Mouse (Mus musculus) liver, embryonic 14.5 days (tissue): ENCODE measurements at regions not wholly inside any gene's neighbourhood (a gene's known extent, or its start where the extent isn't known, plus 50 kb on each side); places are given as distances from the start of the nearest gene placed in this dataset. TPM values are rescaled to one million over a fixed set of nuclear protein-coding genes. Genes with fewer than 3 reads are reported as not detected.

Experiments
- ATAC-seq: fragments of 200-750 bp; cut with Nextera tagmentation; 2 replicates; pipeline ENCODE4 v1.8.0; 2017; ENCODE audit warnings: moderate number of reproducible peaks, mild to moderate bottlenecking, moderate library complexity; ENCODE audit not compliant: insufficient read depth
- DNase-seq, 3 experiments: peaks; one replicate each; pipeline ENCODE4 v3.0.0-alpha.2; 2012 to 2013; ENCODE audit warnings: low read depth in 3 of 3, low spot score in 3 of 3
- H3K27ac ChIP-seq: fragments of 300-500 bp; sonication (generic); 2 replicates; pipeline ENCODE4 v1.5.1; 2014; ENCODE audit warnings: moderate library complexity, mild to moderate bottlenecking, control low read depth, inconsistent platforms
- H3K27me3 ChIP-seq: fragments of 300-500 bp; sonication (generic); 2 replicates; pipeline ENCODE4 v1.6.1; 2014; ENCODE audit warnings: mild to moderate bottlenecking, low read length, moderate library complexity; ENCODE audit not compliant: control insufficient read depth, insufficient read depth
- H3K36me3 ChIP-seq: fragments of 300-500 bp; sonication (generic); replicated peaks from 2 replicates; pipeline ENCODE4 v1.6.1; 2014; ENCODE audit warnings: low read depth; ENCODE audit not compliant: control insufficient read depth, insufficient read depth
- H3K4me1 ChIP-seq, 2 experiments: fragments of 200-500 bp in 1 of 2; fragments of 300-500 bp in 1 of 2; sonication (generic) in 1 of 2; replicated peaks; 2 replicates each; pipeline ENCODE4 v1.6.1; 2012 to 2014; ENCODE audit warnings: antibody characterized with exemption in 1 of 2, inconsistent platforms in 1 of 2, low read length in 1 of 2; ENCODE audit not compliant: control insufficient read depth in 2 of 2, insufficient read depth in 2 of 2
- H3K4me2 ChIP-seq: fragments of 300-500 bp; sonication (generic); 2 replicates; pipeline ENCODE4 v1.6.1; 2014; ENCODE audit warnings: low read depth, mild to moderate bottlenecking, control low read depth, moderate library complexity
- H3K4me3 ChIP-seq, 2 experiments: fragments of 200-500 bp in 1 of 2; fragments of 300-500 bp in 1 of 2; sonication (generic) in 1 of 2; 2 replicates each; pipeline ENCODE4 v1.5.1; 2012 to 2014; ENCODE audit warnings: low read depth in 2 of 2, low read length in 2 of 2, mild to moderate bottlenecking in 2 of 2, control low read depth in 1 of 2, inconsistent platforms in 1 of 2, moderate library complexity in 1 of 2; ENCODE audit not compliant: insufficient read depth in 1 of 2
- H3K9ac ChIP-seq: fragments of 300-500 bp; sonication (generic); replicated peaks from 2 replicates; pipeline ENCODE4 v1.6.1; 2014; ENCODE audit warnings: mild to moderate bottlenecking, control low read depth, moderate library complexity
- H3K9me3 ChIP-seq: fragments of 300-500 bp; sonication (generic); 2 replicates; pipeline ENCODE4 v1.6.1; 2016; ENCODE audit warnings: low read length, mixed read lengths; ENCODE audit not compliant: control insufficient read depth
- CTCF ChIP-seq: IDR thresholded peaks from 2 replicates; pipeline ENCODE4 v1.5.1; 2016; ENCODE audit warnings: antibody characterized with exemption, low read depth, control low read depth
- EP300 ChIP-seq: IDR thresholded peaks from 2 replicates; pipeline ENCODE4 v1.6.1; 2016; ENCODE audit warnings: antibody characterized with exemption, low read depth
- WGBS: fragments of 180-500 bp; shearing (Covaris S2); extraction: QIAGEN DNeasy Blood & Tissue Kit; methylation state at CpG from one replicate; pipeline ENCODE4 v1.1.7; 2014; ENCODE audit not compliant: insufficient replicate concordance; 5-methylcytosine and 5-hydroxymethylcytosine counted together
- microRNA-seq: library from miRNA; unstranded; fragments of <30 nt; microRNA quantifications from one replicate; pipeline ENCODE4, GENCODE M21; 2016

DNA sequence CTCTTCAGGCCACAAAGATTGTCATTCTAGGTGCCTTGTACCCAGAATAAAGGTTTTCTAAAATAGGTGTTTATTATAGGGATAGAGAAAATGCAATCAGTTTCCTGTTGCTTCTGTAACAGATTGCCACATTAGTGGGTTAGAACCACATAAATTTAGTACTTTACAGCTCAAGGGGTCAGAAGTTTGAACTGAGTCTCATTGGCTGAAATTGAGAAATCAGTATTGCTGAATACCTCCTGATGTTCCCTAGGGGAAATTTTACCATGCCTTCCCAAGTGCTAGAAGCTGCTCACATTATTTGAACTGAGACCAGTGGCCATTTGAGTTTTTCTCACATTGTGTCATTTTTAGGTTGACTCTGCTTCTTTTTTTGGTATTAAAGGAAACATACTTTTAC is 160.2 kb downstream of the Calcrl start:
- no peaks in the 10 kb centered on the region for H3K27me3 ChIP-seq
- H3K36me3 ChIP-seq: no peaks in the 10 kb centered on the region
- ATAC-seq (no peak), DNase-seq (no peak)
- no peak overlapping the region for H3K9ac ChIP-seq
- TF ChIP-seq EP300 (no peak), CTCF (no peak)
- no peak overlapping the region for H3K4me3 ChIP-seq
- no peak overlapping the region for H3K4me2 ChIP-seq
- peaks cover 0 to 2% of the 10 kb centered on the region in 2 experiments; a peak in 1 of 4 replicates for H3K4me1 ChIP-seq
- no peak overlapping the region for H3K27ac ChIP-seq
- H3K9me3 ChIP-seq: no peaks in the 10 kb centered on the region

DNA sequence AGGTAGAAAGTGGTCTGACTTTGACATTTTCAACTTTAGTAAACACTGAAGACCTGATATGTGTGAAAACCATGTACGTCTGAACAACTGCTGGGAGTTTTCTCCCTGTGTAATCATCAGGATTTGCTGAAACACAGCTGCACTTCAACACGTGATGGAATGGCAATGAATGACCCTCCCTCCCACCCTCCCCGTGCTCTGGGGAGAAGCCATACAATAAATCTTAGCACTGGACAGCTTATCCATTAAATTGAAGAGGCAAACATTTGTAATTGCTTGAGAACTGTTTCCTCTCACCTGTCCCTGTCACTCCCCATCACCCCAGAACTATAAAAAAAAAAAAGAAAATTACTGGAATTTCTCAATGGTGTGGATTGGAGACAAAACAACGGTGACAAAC is 159.1 kb downstream of the Calcrl start:
- Histone ChIP-seq H3K4me2 (no peak overlapping the region), H3K4me3 (no peak overlapping the region), H3K36me3 (no peaks in the 10 kb centered on the region), H3K27ac (no peak overlapping the region), H3K27me3 (no peaks in the 10 kb centered on the region), H3K4me1 (peaks cover 0 to 2% of the 10 kb centered on the region in 2 experiments; a peak in 1 of 4 replicates), H3K9ac (no peak overlapping the region), H3K9me3 (no peaks in the 10 kb centered on the region)
- 43% methylated on average over 4 of the region's 4 CpGs for WGBS
- no peak for TF ChIP-seq CTCF
- no peak for TF ChIP-seq EP300
- DNase-seq (no peak), ATAC-seq (no peak)

DNA sequence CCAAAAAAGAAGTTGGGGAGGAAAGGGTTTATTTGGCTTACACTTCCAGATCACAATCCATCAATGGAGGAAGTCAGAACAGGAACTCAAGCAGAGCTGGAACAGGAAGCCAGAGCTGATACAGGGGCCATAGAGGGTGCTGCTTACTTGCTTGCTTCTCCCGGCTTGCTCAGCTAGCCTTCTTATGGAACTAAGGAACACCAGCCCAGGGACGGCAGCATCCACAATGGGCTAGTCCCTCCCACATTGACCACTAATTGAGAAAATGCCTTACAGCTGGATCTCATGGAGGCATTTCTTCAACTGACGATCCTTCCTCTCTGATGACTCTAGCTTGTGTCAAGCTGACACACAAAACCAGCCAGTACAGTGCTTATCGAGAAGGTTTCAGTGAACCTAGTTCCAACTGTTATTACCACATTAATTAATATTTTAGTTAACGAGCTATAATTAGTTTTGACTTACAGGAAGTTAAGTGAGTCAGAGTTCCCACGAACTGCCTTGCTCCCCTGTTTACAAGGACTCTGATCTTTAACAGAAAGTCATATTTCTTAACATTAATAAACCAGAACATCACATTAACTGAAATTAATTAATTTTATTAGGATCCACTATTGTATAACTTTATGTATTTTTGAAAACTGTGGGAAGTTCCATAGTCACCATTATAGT is 158.2 kb downstream of the Calcrl start:
- DNase-seq (no peak), ATAC-seq (no peak)
- no peak overlapping the region for H3K27ac ChIP-seq
- no peak overlapping the region for H3K4me3 ChIP-seq
- no peak overlapping the region for H3K4me2 ChIP-seq
- peaks cover 0 to 2% of the 10 kb centered on the region in 2 experiments; a peak in 1 of 4 replicates for H3K4me1 ChIP-seq
- H3K27me3 ChIP-seq: no peaks in the 10 kb centered on the region
- TF ChIP-seq EP300 (no peak), CTCF (no peak)
- H3K9me3 ChIP-seq: no peaks in the 10 kb centered on the region
- no peak overlapping the region for H3K9ac ChIP-seq
- WGBS: 31% methylated on average over 6 of the region's 6 CpGs
- H3K36me3 ChIP-seq: no peaks in the 10 kb centered on the region

DNA sequence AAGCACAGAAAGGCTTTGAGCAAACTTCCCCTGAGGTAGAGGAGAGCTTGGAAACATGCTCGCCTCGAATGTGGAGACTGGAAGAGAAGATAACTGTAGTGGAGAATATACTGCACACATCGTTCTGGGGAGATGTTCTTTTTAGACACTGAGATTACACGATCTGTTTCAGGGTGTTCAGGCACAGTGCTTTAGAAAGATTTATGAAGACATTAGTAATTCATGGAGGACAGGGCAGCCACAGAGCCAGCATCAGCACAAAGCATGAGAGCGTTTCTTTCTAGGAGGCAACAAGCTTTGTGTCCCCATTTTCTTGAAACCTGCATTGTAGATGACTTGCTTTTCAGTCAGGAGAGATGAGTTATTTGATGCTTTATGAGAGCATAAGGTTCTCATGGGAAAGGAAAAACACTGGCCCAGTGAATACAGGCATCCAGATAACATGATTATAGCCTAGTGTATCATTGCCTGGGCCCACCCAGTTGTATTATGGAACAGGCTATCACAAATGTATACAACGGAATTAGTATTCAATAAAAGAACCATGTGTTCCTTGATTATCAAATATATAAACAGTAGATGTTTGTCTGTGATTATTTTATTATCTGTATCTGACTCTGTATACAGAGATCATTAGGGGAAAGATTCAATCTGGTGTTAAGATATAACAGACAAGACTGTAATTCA is 151.0 kb downstream of the Calcrl start:
- Histone ChIP-seq H3K27me3 (no peaks in the 10 kb centered on the region), H3K4me1 (no peaks in the 10 kb centered on the region), H3K9ac (no peak overlapping the region), H3K4me2 (no peak overlapping the region), H3K9me3 (no peaks in the 10 kb centered on the region), H3K36me3 (no peaks in the 10 kb centered on the region), H3K4me3 (no peak overlapping the region), H3K27ac (no peak overlapping the region)
- no peak for TF ChIP-seq EP300
- TF ChIP-seq CTCF: no peak
- no peak for ATAC-seq
- 53% methylated on average over 6 of the region's 6 CpGs for WGBS
- DNase-seq: no peak

DNA sequence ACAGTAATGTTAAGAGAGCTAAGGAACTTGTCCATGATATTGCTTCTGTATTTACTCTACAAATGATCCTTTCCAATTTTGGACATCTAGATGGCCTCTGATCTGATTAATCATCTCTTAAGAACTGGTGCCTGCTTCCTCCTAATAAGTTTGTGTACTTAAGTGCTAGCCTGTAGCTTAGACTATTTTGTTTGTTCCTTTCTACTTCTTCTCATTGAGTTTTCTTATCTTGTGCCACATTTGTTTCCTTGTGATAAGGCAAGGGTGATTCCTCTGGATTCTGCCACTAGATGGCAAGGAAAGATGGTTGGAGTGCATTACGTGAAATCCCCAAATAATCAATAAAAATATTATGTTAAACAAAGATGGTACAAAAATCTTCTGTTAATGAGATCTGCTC is 148.0 kb downstream of the Calcrl start:
- TF ChIP-seq EP300: no peak
- TF ChIP-seq CTCF: no peak
- Histone ChIP-seq H3K9me3 (no peaks in the 10 kb centered on the region), H3K36me3 (no peaks in the 10 kb centered on the region), H3K4me3 (no peak overlapping the region), H3K9ac (no peak overlapping the region), H3K27me3 (no peaks in the 10 kb centered on the region), H3K27ac (no peak overlapping the region), H3K4me1 (no peaks in the 10 kb centered on the region), H3K4me2 (no peak overlapping the region)
- WGBS: 21% methylated on average over 1 of the region's 1 CpGs
- ATAC-seq: no peak
- DNase-seq: no peak

Small RNA genes lying in the stretch of these regions (microRNA-seq; reads per million reads assigned to microRNA genes)
- gene Gm25972: not detected
